Mouse (Mus musculus) midbrain, embryonic 15.5 days (tissue): ENCODE measurements around the gene Gm28051. TPM values are rescaled to one million over a fixed set of nuclear protein-coding genes. Genes with fewer than 3 reads are reported as not detected.

ENCODE experiments used
- ATAC-seq: fragments of 200-750 bp; cut with Nextera tagmentation; replicated peaks from 2 replicates; pipeline ENCODE4 v1.8.0; 2017; ENCODE audit warnings: moderate TSS enrichment
- H3K27ac ChIP-seq: fragments of 300-500 bp; sonication (generic); 2 replicates; pipeline ENCODE4 v1.5.1; 2015; ENCODE audit warnings: mild to moderate bottlenecking, inconsistent platforms
- H3K27me3 ChIP-seq: fragments of 300-500 bp; sonication (generic); replicated peaks from 2 replicates; pipeline ENCODE4 v1.6.1; 2015; ENCODE audit warnings: inconsistent platforms
- H3K36me3 ChIP-seq: fragments of 300-500 bp; sonication (generic); replicated peaks from 2 replicates; pipeline ENCODE4 v1.6.1; 2015; ENCODE audit warnings: inconsistent platforms
- H3K4me1 ChIP-seq: fragments of 300-500 bp; sonication (generic); 2 replicates; pipeline ENCODE4 v1.6.1; 2015; ENCODE audit warnings: inconsistent platforms
- H3K4me2 ChIP-seq: fragments of 300-500 bp; sonication (generic); 2 replicates; pipeline ENCODE4 v1.6.1; 2015; ENCODE audit warnings: inconsistent platforms, mild to moderate bottlenecking, moderate library complexity
- H3K4me3 ChIP-seq: fragments of 300-500 bp; sonication (generic); 2 replicates; pipeline ENCODE4 v1.5.1; 2015; ENCODE audit warnings: mild to moderate bottlenecking, inconsistent platforms
- H3K9ac ChIP-seq: fragments of 300-500 bp; sonication (generic); 2 replicates; pipeline ENCODE4 v1.6.1; 2015; ENCODE audit warnings: mild to moderate bottlenecking, inconsistent platforms
- H3K9me3 ChIP-seq: fragments of 300-500 bp; sonication (generic); 2 replicates; pipeline ENCODE4 v1.6.1; 2016; ENCODE audit warnings: inconsistent platforms
- WGBS: fragments of 180-500 bp; shearing (Covaris S2); methylation state at CpG from one replicate; pipeline ENCODE4 v1.1.7; 2015; ENCODE audit warnings: mixed read lengths; 5-methylcytosine and 5-hydroxymethylcytosine counted together
- polyA plus RNA-seq: library from polyadenylated mRNA; unstranded; fragments of >200 nt; fragmentation: Nextera tagmentation; extraction: Ambion mirVana; gene quantifications from 2 replicates; pipeline ENCODE4 v1.2.1, GENCODE M21; 2015

The Gm28051 gene
- polyA plus RNA-seq, 1 experiment from 2014 or later: not detected

DNA sequence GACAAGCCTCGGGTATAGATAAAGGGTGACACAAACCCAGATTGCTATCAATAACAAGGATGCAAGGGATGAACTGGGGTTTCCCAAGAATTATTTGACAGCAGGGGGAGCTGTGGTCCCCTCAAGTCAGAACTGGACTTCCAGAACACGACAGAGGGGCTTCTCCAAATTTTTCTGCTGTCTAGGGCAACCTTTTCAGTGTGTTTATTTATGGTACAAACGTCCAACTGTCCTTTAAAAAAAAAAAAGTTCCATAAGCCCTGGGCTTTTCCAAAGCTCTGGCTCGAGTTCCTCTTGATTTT is 54.5 kb downstream of the Gm28051 start:
- peak overlapping the region; percentile 79 for H3K4me3 ChIP-seq
- no peak for ATAC-seq
- peaks cover 56% of the 10 kb centered on the region for H3K4me1 ChIP-seq
- WGBS: 2% methylated on average over 4 of the region's 4 CpGs
- no peaks in the 10 kb centered on the region for H3K27me3 ChIP-seq
- H3K27ac ChIP-seq: peak overlapping the region; percentile 64
- H3K9ac ChIP-seq: peak overlapping the region; percentile 27; the same call in 1 of the 2 replicates
- peak overlapping the region; percentile 75 for H3K4me2 ChIP-seq
- H3K36me3 ChIP-seq: no peaks in the 10 kb centered on the region
- H3K9me3 ChIP-seq: no peaks in the 10 kb centered on the region

- H3K9ac ChIP-seq: peak overlapping the region; percentile 27; the same call in 1 of the 2 replicates
- peak overlapping the region; percentile 64 for H3K27ac ChIP-seq
- no peaks in the 10 kb centered on the region for H3K9me3 ChIP-seq
- H3K27me3 ChIP-seq: no peaks in the 10 kb centered on the region
- peak overlapping the region; percentile 79 for H3K4me3 ChIP-seq
- no peaks in the 10 kb centered on the region for H3K36me3 ChIP-seq
- peaks cover 59% of the 10 kb centered on the region for H3K4me1 ChIP-seq
- WGBS: 3% methylated on average over 15 of the region's 15 CpGs
- ATAC-seq: no peak
- peak overlapping the region; percentile 75 for H3K4me2 ChIP-seq
These were observed 55.0 kb downstream of the Gm28051 start for GRCm38 (mm10) chr12:102702356-102703110.

GRCm38 (mm10) chr12:102701691-102702207 is 55.8 kb downstream of the Gm28051 start:
- peaks cover 59% of the 10 kb centered on the region for H3K4me1 ChIP-seq
- H3K36me3 ChIP-seq: no peaks in the 10 kb centered on the region
- WGBS: 85% methylated on average over 5 of the region's 5 CpGs
- ATAC-seq: no peak
- H3K4me3 ChIP-seq: no peak overlapping the region
- H3K4me2 ChIP-seq: peak overlapping the region; percentile 75; the same call in 1 of the 2 replicates
- H3K9ac ChIP-seq: no peak overlapping the region
- H3K27ac ChIP-seq: no peak overlapping the region
- no peaks in the 10 kb centered on the region for H3K9me3 ChIP-seq
- no peaks in the 10 kb centered on the region for H3K27me3 ChIP-seq

DNA sequence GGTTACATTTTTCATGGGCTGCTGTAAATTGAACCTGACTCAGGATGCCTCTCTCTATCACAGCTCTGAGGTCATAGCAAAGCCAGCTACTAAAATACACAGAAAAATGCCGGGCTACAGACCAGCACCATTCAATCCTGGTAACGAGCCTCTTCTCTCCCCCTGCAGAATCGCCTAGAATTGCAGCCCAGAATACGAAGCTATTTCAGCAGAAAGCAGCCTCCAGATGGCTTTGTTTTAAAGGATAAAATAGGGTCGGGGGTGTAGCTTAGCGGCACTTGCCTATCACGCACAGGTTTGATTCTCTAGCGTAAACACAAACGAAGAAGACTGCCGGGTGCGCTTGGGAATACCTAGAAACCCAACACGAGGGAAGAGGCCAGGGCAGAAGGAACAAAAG is 57.1 kb downstream of the Gm28051 start:
- no peak for ATAC-seq
- Histone ChIP-seq H3K4me2 (no peak overlapping the region), H3K9me3 (no peaks in the 10 kb centered on the region), H3K36me3 (no peaks in the 10 kb centered on the region), H3K27ac (no peak overlapping the region), H3K4me1 (peaks cover 50% of the 10 kb centered on the region), H3K9ac (no peak overlapping the region), H3K4me3 (no peak overlapping the region), H3K27me3 (no peaks in the 10 kb centered on the region)
- 66% methylated on average over 12 of the region's 12 CpGs for WGBS

DNA sequence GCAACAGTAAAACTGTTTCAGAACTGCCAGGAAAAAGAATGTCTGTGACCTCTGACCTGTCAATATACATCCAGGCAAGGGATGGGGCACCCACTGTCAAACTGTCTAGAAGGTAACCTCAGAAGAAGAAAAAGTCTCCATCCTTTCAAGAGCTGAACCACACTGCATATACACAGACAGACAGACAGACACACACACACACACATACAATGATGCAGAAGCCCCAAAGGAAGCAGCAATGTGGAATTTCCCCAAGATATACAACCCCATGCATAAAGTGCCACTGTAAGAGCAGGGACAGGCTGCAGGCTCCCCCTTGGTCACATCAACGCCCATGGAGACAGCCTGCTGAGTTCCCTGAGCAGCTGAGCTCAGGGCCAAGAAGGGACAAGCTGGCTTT is 58.4 kb downstream of the Gm28051 start:
- ATAC-seq: no peak
- Histone ChIP-seq H3K27me3 (no peaks in the 10 kb centered on the region), H3K9ac (no peak overlapping the region), H3K4me3 (no peak overlapping the region), H3K4me2 (no peak overlapping the region), H3K27ac (no peak overlapping the region), H3K9me3 (no peaks in the 10 kb centered on the region), H3K4me1 (peaks cover 47% of the 10 kb centered on the region), H3K36me3 (no peaks in the 10 kb centered on the region)
- 27% methylated on average over 1 of the region's 1 CpGs for WGBS

DNA sequence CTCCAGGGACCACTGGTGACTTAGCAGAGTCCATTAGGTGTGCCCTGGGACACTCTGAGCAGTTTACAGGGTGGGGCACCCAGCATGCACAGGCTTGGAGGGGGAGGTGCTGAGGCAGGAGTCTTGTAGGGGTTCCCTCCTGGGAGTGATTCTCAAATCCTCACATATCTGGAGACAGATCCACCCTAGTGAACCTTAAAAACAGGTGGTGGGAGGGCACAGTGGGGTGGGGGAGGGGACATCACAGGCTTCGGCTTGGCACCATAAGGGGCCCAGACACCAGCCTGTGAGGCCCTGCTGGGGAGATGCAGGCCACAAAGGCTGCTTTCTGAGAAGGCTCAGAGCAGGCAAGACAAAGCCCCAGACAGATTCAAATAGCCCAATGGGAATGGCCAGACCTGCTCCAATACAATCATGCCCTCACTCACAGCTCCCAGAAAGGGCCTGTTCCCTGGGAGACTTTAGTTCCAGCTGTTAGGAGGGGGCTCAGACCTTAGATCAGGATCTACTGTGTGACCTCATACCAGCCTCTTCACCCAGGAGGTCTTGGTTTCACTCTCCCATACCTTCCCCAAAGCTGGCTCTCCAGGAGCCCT is 59.4 kb downstream of the Gm28051 start:
- 0 out of 2 replicates have a peak, but pooled peaks have one; percentile 18 for ATAC-seq
- Histone ChIP-seq H3K4me3 (no peak overlapping the region), H3K9ac (no peak overlapping the region), H3K4me2 (no peak overlapping the region), H3K9me3 (no peaks in the 10 kb centered on the region), H3K27ac (no peak overlapping the region; the same call in 1 of the 2 replicates), H3K36me3 (no peaks in the 10 kb centered on the region), H3K27me3 (no peaks in the 10 kb centered on the region), H3K4me1 (peaks cover 39% of the 10 kb centered on the region)
- WGBS: 4% methylated on average over 1 of the region's 1 CpGs

DNA sequence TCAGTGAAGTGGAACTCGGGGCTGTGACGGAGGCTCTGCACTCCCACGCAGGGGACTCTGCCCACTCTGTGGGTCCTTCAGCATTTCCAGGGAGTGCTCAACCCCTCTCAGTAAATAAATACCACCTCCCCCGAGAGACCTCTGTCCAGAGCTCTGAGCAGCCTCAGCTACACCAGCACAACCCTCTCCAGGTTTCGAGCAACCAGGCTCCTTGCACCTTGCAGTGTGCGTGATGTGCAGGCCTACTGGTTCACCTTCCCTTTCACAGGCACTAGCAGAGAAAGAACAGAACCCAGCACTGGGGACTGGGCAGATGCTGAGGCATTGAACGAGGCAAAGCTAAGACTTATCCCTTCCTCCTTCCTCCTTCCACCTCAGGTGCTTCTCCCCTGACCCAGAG is 60.2 kb downstream of the Gm28051 start:
- Histone ChIP-seq H3K27ac (no peak overlapping the region), H3K9ac (no peak overlapping the region), H3K9me3 (no peaks in the 10 kb centered on the region), H3K27me3 (no peaks in the 10 kb centered on the region), H3K4me1 (peaks cover 31% of the 10 kb centered on the region), H3K4me2 (no peak overlapping the region), H3K36me3 (no peaks in the 10 kb centered on the region), H3K4me3 (no peak overlapping the region)
- 80% methylated on average over 7 of the region's 7 CpGs for WGBS
- no peak for ATAC-seq

GRCm38 (mm10) chr12:102696635-102697354 is 60.8 kb downstream of the Gm28051 start:
- H3K27me3 ChIP-seq: no peaks in the 10 kb centered on the region
- H3K4me3 ChIP-seq: no peak overlapping the region
- whole genome bisulfite sequencing: 91% methylated on average over 14 of the region's 14 CpGs
- no peak overlapping the region for H3K9ac ChIP-seq
- H3K9me3 ChIP-seq: no peaks in the 10 kb centered on the region
- no peak overlapping the region for H3K4me2 ChIP-seq
- no peak overlapping the region for H3K27ac ChIP-seq
- no peaks in the 10 kb centered on the region for H3K36me3 ChIP-seq
- peaks cover 25% of the 10 kb centered on the region for H3K4me1 ChIP-seq
- ATAC-seq: no peak

- H3K4me3 ChIP-seq: no peak overlapping the region
- peaks cover 22% of the 10 kb centered on the region for H3K4me1 ChIP-seq
These were observed 62.0 kb downstream of the Gm28051 start for GRCm38 (mm10) chr12:102695369-102696239.

GRCm38 (mm10) chr12:102691761-102692160 is 65.8 kb downstream of the Gm28051 start:
- Histone ChIP-seq H3K36me3 (no peaks in the 10 kb centered on the region), H3K4me2 (no peak overlapping the region), H3K27me3 (no peaks in the 10 kb centered on the region), H3K27ac (no peak overlapping the region), H3K4me1 (no peaks in the 10 kb centered on the region; the same call in 1 of the 2 replicates), H3K4me3 (no peak overlapping the region), H3K9ac (no peak overlapping the region), H3K9me3 (no peaks in the 10 kb centered on the region)
- ATAC-seq: no peak
- WGBS: 84% methylated on average over 5 of the region's 7 CpGs

More at GRCm38 (mm10) chr12:102695369-102696239, 62.0 kb downstream of the Gm28051 start:
- 58% methylated on average over 18 of the region's 18 CpGs for WGBS
- H3K27me3 ChIP-seq: no peaks in the 10 kb centered on the region
- no peak overlapping the region for H3K27ac ChIP-seq
- no peaks in the 10 kb centered on the region for H3K36me3 ChIP-seq
- H3K9ac ChIP-seq: no peak overlapping the region
- ATAC-seq: no peak
- no peaks in the 10 kb centered on the region for H3K9me3 ChIP-seq
- no peak overlapping the region for H3K4me2 ChIP-seq

DNA sequence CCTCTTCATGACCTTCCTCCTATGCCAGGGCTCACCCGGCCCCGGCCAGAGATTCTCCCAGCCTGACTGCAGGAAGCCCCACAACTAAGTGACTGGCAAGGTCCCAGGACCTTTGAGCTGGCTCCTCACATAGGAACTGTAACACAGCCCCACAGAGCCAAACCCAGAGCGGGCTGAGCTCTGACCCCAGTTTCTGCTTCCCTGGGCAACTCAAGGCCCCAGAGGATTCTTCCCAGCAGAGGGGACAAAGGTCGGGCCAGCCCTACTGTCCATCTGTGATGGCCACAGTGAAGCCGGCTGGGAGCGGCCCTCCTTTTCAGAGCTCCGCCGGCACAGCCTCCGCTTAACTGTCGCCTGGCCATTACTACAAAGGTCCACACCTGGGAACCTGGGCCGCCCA is 66.4 kb downstream of the Gm28051 start:
- no peak overlapping the region for H3K27ac ChIP-seq
- H3K4me3 ChIP-seq: no peak overlapping the region
- H3K9me3 ChIP-seq: no peaks in the 10 kb centered on the region
- no peak overlapping the region for H3K9ac ChIP-seq
- no peaks in the 10 kb centered on the region for H3K36me3 ChIP-seq
- ATAC-seq: no peak
- H3K4me2 ChIP-seq: no peak overlapping the region
- H3K4me1 ChIP-seq: no peaks in the 10 kb centered on the region; the same call in 1 of the 2 replicates
- 78% methylated on average over 11 of the region's 11 CpGs for WGBS
- H3K27me3 ChIP-seq: no peaks in the 10 kb centered on the region
